Mouse (Mus musculus) bone marrow macrophage, adult 2 months (primary cell): Measurements from ENCODE around the gene Nr5a2.

Experiments
- CTCF ChIP-seq: IDR thresholded peaks from 2 replicates; pipeline ENCODE4 v1.5.1; 2012; ENCODE audit warnings: low read depth, mild to moderate bottlenecking, low read length, moderate library complexity
- POLR2A ChIP-seq: IDR thresholded peaks from 2 replicates; pipeline ENCODE4 v1.6.1; 2012; ENCODE audit warnings: mild to moderate bottlenecking, low read depth, low read length, borderline replicate concordance

DNA sequence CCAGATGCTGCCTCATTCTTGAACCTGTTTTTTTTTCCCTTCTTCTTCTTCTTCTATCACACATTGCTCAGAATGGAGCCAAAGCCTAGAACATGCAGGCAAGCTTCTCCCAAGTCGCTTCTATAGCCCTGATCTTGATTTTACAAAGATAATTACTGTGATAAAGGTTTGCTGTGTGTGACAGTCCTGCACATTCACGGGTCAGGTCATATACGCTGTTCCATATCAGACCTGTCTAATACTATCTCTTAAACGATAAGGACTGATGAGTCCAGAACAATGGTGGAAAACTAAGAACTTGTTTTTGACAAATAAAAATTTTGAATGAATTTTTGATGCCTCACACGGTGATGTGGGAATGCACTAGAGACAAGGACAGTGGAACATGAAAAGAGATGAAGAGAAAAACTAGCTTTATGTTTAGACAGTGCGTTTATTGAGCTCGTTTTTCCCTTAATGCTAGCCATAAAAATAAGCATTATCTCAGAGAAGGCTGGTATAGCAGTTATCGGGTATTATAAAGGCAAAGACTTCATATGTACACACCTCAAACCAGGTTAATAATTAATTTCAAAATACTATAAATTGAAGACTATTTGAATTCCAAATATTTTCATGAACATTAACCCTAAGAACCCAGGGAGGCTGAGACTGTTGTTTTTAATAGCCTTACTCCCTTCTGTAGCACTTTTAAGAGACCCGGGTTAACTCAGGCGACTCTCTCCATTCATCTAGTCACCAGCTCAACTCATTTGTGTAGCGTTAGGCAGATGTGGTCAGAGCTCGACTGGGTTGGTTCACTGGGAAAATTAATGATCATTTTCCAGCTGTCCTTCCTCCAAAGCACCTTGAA, 49.3 kb downstream of the Nr5a2 start:
- no peak for TF ChIP-seq CTCF
- TF ChIP-seq POLR2A: no peak
